Mouse (Mus musculus) testis, adult 2 months (tissue): ENCODE measurements around the gene Zfp977.
"Not testable (repeated sequence)": the region's sequence is repeated elsewhere in the genome, so short reads cannot be mapped to it uniquely, and the experiment has no call there.

Experiments used
- CTCF ChIP-seq: fragments of 200-500 bp; IDR thresholded peaks from 2 replicates; pipeline ENCODE4 v1.5.1; 2012; ENCODE audit warnings: low read depth, mild to moderate bottlenecking, inconsistent platforms, low read length, moderate library complexity; ENCODE audit not compliant: control insufficient read depth, insufficient read depth, insufficient replicate concordance
- POLR2A ChIP-seq: fragments of 200-500 bp; IDR thresholded peaks from 2 replicates; pipeline ENCODE4 v1.6.1; 2012; ENCODE audit warnings: low read depth, mild to moderate bottlenecking, inconsistent platforms, low read length, moderate library complexity; ENCODE audit not compliant: control insufficient read depth

DNA sequence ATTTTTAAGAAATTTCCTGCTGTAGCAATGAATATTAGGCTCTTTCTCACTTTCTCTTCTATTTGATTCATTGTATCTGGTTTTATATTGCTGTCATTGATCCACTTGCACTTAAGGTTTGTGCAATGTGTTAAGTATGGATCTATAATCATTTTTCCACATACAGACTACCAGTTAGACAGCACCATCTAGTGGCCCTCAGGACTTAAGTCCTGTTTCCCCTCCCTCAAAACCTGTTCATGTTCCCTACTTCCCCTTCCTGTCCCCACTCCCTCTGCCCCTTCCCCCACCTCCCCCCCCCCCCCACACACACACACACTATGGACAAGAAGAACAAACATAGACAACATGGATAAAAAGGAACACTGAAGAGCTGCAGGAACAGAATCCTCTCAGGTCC is 3.3 kb upstream of the Zfp977 start:
- TF ChIP-seq CTCF, POLR2A: not testable (repeated sequence)
